Mouse (Mus musculus): Measurements from ENCODE around the gene Pnmt. TPM values are rescaled to one million over a fixed set of nuclear protein-coding genes. Genes with fewer than 3 reads are reported as not detected.

Gene Pnmt
- polyA plus RNA-seq, 1 experiment from 2014 or later, result 5.0 TPM

- no peak for DNase-seq (ENCODE audit: low spot score)
- 68% methylated on average over 10 of the region's 10 CpGs for WGBS
- peak overlapping the region; percentile 44; the same call in 1 of the 2 replicates for H3K27ac ChIP-seq
Measured at GRCm38 (mm10) chr11:98366290-98366689, 20.0 kb upstream of the Pnmt start.

DNA sequence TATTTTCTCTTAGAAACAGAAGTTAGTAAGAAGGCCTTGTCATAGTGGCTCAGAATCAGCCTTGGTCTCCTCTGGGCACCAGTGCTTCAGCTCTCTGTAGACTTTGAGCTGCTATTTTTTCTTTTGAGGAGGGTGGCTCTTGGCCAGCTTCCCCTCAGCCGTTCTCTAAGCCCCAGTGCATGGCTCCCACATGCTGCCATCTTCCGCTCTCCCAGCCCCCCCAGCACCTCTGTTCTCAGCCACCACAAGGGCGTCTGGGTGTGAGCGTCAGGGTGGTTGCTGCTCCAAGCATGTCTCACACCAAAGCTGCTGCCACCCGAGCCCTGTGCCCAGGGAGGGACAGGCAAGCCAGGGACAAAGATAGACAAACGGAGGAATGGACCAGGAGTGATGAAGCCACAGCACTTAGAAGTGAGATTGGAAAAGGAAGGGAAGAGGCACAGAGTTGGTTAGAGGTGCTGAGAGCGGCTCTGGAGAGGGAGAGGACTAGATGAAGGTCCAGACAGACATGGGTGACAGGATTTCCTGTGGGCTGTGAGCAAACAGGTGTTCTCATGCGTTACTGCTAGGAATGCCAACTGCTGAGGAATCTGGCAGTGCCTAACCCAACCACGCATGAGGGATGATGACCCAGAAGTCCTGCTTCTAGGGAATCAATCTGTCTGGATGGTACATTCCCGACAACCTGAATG, 18.9 kb upstream of the Pnmt start:
- peak overlapping the region; percentile 12; the same call in 1 of the 2 replicates for H3K4me3 ChIP-seq
- DNase-seq (ENCODE audit: low spot score), result no peak
- 0 out of 2 replicates have a peak, but pooled peaks cover 7% of the 10 kb centered on the region for H3K36me3 ChIP-seq
- H3K9me3 ChIP-seq, result no peaks in the 10 kb centered on the region
- H3K27me3 ChIP-seq (ENCODE audit: insufficient read depth, poor library complexity, severe bottlenecking), result no peaks in the 10 kb centered on the region
- 65% methylated on average over 10 of the region's 10 CpGs for WGBS
- peaks cover 69% of the 10 kb centered on the region for H3K4me1 ChIP-seq
- H3K27ac ChIP-seq, result peak overlapping the region; percentile 77

More at GRCm38 (mm10) chr11:98366290-98366689, 20.0 kb upstream of the Pnmt start:
- Histone ChIP-seq H3K9me3 (no peaks in the 10 kb centered on the region), H3K4me1 (peaks cover 69% of the 10 kb centered on the region), H3K36me3 (peaks cover 11% of the 10 kb centered on the region; the same call in 1 of the 2 replicates), H3K4me3 (0 out of 2 replicates have a peak overlapping the region, but pooled peaks have one; percentile 12), H3K27me3 (ENCODE audit: insufficient read depth, poor library complexity, severe bottlenecking) (no peaks in the 10 kb centered on the region)

- Histone ChIP-seq H3K27ac (peak overlapping the region; percentile 77), H3K4me1 (peaks cover 71% of the 10 kb centered on the region), H3K27me3 (ENCODE audit: insufficient read depth, poor library complexity, severe bottlenecking) (no peaks in the 10 kb centered on the region), H3K4me3 (0 out of 2 replicates have a peak overlapping the region, but pooled peaks have one; percentile 12), H3K9me3 (no peaks in the 10 kb centered on the region), H3K36me3 (0 out of 2 replicates have a peak, but pooled peaks cover 7% of the 10 kb centered on the region)
- no peak for DNase-seq (ENCODE audit: low spot score)
- WGBS, result 60% methylated on average over 7 of the region's 7 CpGs
Measured at GRCm38 (mm10) chr11:98367863-98368186, 18.4 kb upstream of the Pnmt start.

DNA sequence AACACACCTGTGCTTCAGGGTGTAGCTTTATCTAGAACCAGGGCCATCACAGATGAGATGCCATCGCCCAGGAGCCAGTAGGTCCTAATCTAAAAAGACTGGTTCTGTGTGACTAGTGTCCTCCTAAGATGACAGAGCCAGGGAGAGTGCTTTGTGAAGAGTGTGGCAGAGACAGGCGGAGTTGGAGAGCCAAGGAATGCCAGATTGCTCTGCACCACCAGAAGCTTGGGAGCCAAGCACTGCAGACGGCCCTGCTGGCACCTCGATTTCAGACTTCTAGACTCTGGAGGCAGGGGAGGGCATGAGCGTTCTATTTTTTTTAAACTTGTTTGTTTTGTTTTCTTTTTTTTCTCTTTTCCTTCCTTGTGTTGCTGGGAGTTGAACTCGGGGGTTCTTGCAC, 16.9 kb upstream of the Pnmt start:
- Histone ChIP-seq H3K4me1 (peaks cover 78% of the 10 kb centered on the region), H3K27me3 (ENCODE audit: insufficient read depth, poor library complexity, severe bottlenecking) (no peaks in the 10 kb centered on the region), H3K9me3 (no peaks in the 10 kb centered on the region), H3K27ac (peak overlapping the region; percentile 47; the same call in 1 of the 2 replicates), H3K4me3 (no peak overlapping the region), H3K36me3 (0 out of 2 replicates have a peak, but pooled peaks cover 7% of the 10 kb centered on the region)
- DNase-seq (ENCODE audit: low spot score), result no peak
- 68% methylated on average over 6 of the region's 6 CpGs for WGBS

- Histone ChIP-seq H3K36me3 (peaks cover 18% of the 10 kb centered on the region), H3K4me3 (no peak overlapping the region), H3K9me3 (no peaks in the 10 kb centered on the region), H3K27me3 (ENCODE audit: insufficient read depth, poor library complexity, severe bottlenecking) (no peaks in the 10 kb centered on the region), H3K27ac (peak overlapping the region; percentile 81; the same call in 1 of the 2 replicates), H3K4me1 (peaks cover 90% of the 10 kb centered on the region)
- no peak for DNase-seq (ENCODE audit: low spot score)
- WGBS, result 85% methylated on average over 2 of the region's 2 CpGs
Measured at GRCm38 (mm10) chr11:98370588-98370987, 15.7 kb upstream of the Pnmt start.

DNA sequence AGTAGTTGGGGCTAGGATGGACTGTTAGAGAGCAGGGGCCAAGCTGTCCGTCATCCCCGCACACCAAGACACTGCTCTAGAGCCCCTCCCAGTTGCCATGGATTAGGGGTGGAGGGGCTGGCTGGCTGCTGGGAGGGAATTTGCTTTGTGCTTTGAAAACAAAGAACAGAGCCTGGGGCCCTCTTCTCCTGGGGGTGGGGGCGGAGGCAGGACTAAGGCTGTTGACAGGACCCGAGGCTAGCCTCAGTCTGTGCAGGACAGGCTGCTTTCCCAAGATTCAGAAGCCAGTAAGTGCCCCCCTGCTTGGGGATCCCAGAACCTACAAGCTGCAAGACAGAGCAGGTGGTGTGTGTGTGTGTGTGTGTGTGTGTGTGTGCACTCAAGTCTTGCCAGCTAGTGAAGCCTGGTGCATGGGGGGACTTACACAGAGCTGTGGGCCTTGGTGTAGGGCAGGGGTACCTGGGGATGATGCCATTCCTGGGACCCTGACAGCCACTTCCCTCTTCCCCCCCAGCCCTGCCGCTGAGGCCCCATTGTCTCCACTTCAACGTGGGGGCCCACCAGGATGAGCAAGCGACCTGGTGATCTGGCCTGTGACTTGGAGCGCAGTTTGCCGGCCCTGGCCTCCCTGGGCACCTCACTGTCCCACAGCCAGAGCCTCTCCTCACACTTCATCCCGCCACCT, 14.6 kb upstream of the Pnmt start:
- Histone ChIP-seq H3K27me3 (ENCODE audit: insufficient read depth, poor library complexity, severe bottlenecking) (no peaks in the 10 kb centered on the region), H3K9me3 (no peaks in the 10 kb centered on the region), H3K4me3 (peak overlapping the region; percentile 39), H3K27ac (peak overlapping the region; percentile 81), H3K36me3 (peaks cover 23% of the 10 kb centered on the region), H3K4me1 (peaks cover 89% of the 10 kb centered on the region)
- DNase-seq (ENCODE audit: low spot score), result no peak
- 30% methylated on average over 10 of the region's 10 CpGs for WGBS

- no peaks in the 10 kb centered on the region for H3K27me3 ChIP-seq (ENCODE audit: insufficient read depth, poor library complexity, severe bottlenecking)
- H3K4me1 ChIP-seq, result peaks cover 90% of the 10 kb centered on the region
- H3K9me3 ChIP-seq, result no peaks in the 10 kb centered on the region
- no peak for DNase-seq (ENCODE audit: low spot score)
- peak overlapping the region; percentile 81 for H3K27ac ChIP-seq
- 5% methylated on average over 2 of the region's 2 CpGs for WGBS
- H3K4me3 ChIP-seq, result peak overlapping the region; percentile 39
- H3K36me3 ChIP-seq, result peaks cover 29% of the 10 kb centered on the region
Measured at GRCm38 (mm10) chr11:98372406-98372805, 13.8 kb upstream of the Pnmt start.

DNA sequence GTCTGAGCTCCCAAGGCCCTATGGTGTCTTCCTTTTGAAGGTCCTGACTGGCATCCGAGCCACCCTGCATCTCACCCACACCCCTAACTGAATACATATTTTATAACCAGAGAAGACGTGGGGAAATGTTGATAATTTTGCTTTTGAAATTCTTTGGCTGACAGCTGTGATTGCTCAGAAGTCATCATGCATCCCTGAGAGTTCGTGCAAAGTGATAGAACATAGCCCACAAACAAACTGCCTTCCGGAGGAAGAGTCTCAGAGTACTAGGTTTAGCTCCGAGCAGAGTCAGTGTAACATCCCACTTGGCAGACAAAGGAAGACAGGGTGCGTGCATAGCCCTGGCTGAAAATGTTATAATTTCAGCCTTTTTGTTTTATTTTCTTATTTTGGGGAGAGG, 13.0 kb upstream of the Pnmt start:
- WGBS, result 83% methylated on average over 6 of the region's 6 CpGs
- no peak for DNase-seq (ENCODE audit: low spot score)
- Histone ChIP-seq H3K4me3 (peak overlapping the region; percentile 39; the same call in 1 of the 2 replicates), H3K4me1 (peaks cover 92% of the 10 kb centered on the region), H3K27ac (peak overlapping the region; percentile 81), H3K36me3 (peaks cover 38% of the 10 kb centered on the region), H3K27me3 (ENCODE audit: insufficient read depth, poor library complexity, severe bottlenecking) (no peaks in the 10 kb centered on the region), H3K9me3 (no peaks in the 10 kb centered on the region)

DNA sequence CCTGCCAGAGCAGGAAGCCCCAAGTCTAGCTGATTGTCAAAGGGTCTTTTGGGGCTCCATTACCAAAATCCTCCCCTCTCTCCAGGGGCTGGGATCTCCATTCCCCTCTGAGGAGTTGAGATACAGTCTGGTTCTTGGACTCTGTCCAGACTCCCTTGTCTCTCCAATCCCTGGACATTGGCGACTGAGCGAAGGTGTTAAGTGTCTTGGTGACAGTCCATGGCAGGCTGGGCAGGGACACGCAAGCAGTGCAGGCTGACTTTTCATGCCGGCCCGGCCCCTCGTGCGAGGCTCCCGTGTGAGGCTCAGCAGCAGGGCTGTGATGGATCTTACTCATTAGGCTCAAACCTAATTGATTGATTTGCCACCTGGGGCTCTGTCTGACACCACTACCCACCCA, 12.0 kb upstream of the Pnmt start:
- peak overlapping the region; percentile 81 for H3K27ac ChIP-seq
- 38% methylated on average over 8 of the region's 8 CpGs for WGBS

GRCm38 (mm10) chr11:98376756-98377155, 9.5 kb upstream of the Pnmt start:
- no peak for DNase-seq (ENCODE audit: low spot score)
- Histone ChIP-seq H3K27ac (peak overlapping the region; percentile 69), H3K4me1 (peaks cover 83% of the 10 kb centered on the region), H3K36me3 (peaks cover 68% of the 10 kb centered on the region), H3K27me3 (ENCODE audit: insufficient read depth, poor library complexity, severe bottlenecking) (no peaks in the 10 kb centered on the region), H3K4me3 (no peak overlapping the region), H3K9me3 (no peaks in the 10 kb centered on the region)
- WGBS, result 68% methylated on average over 5 of the region's 5 CpGs

More for the DNA sequence above, 12.0 kb upstream of the Pnmt start:
- H3K9me3 ChIP-seq, result no peaks in the 10 kb centered on the region
- no peak overlapping the region for H3K4me3 ChIP-seq
- peaks cover 95% of the 10 kb centered on the region for H3K4me1 ChIP-seq
- peaks cover 48% of the 10 kb centered on the region for H3K36me3 ChIP-seq
- H3K27me3 ChIP-seq (ENCODE audit: insufficient read depth, poor library complexity, severe bottlenecking), result no peaks in the 10 kb centered on the region
- DNase-seq (ENCODE audit: low spot score), result no peak

DNA sequence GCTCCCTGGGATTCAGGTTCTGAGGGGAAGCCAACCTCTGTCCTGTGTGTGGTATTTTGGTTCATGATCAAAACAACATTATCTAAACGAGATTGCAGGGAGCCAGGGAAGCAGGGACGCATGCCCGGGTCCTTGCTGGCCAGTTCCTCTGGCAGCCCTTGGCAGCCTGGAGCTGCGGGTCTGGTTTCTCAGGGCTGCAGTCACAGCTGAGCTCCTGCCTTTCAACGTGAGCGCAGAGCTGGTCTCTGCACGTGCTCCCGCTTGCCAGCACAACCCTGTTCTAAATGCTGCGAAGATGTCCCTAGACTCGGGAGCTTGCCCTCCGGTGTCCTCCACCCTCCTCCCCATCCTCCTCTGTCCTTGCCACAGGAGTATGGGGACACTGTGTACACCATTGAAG, 8.5 kb upstream of the Pnmt start:
- Histone ChIP-seq H3K4me1 (peaks cover 81% of the 10 kb centered on the region), H3K36me3 (peaks cover 68% of the 10 kb centered on the region), H3K9me3 (no peaks in the 10 kb centered on the region), H3K27ac (no peak overlapping the region), H3K27me3 (ENCODE audit: insufficient read depth, poor library complexity, severe bottlenecking) (no peaks in the 10 kb centered on the region), H3K4me3 (no peak overlapping the region)
- WGBS, result 61% methylated on average over 11 of the region's 11 CpGs
- no peak for DNase-seq (ENCODE audit: low spot score)

GRCm38 (mm10) chr11:98379379-98379778, 6.9 kb upstream of the Pnmt start:
- Histone ChIP-seq H3K4me1 (peaks cover 82% of the 10 kb centered on the region), H3K9me3 (no peaks in the 10 kb centered on the region), H3K27me3 (ENCODE audit: insufficient read depth, poor library complexity, severe bottlenecking) (0 out of 2 replicates have a peak, but pooled peaks cover 6% of the 10 kb centered on the region), H3K4me3 (0 out of 2 replicates have a peak overlapping the region, but pooled peaks have one; percentile 4), H3K27ac (peak overlapping the region; percentile 65), H3K36me3 (peaks cover 68% of the 10 kb centered on the region)
- WGBS, result 66% methylated on average over 7 of the region's 7 CpGs
- DNase-seq (ENCODE audit: low spot score), result no peak

DNA sequence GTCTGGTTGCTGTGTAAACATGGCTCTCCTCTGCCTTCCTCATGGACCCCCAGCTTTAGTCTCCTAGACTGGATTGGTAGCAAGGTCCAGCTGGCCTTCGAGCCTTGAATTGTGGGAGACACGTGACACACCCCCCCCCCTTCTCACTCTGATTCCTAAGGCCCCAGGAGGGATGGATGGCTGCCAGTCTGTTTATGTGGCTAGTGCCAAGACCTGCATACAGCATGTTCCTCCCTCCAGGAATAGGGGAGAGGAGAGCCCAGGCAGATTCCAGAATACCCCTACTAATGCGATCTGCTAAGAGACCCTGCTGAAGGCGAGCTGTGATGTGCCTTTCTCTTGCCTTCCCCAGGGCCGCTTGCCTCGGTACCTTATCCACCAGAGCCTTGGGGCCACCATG, 6.1 kb upstream of the Pnmt start:
- H3K4me3 ChIP-seq, result no peak overlapping the region
- H3K36me3 ChIP-seq, result peaks cover 61% of the 10 kb centered on the region
- peak overlapping the region; percentile 65 for H3K27ac ChIP-seq
- H3K27me3 ChIP-seq (ENCODE audit: insufficient read depth, poor library complexity, severe bottlenecking), result peaks cover 13% of the 10 kb centered on the region
- H3K9me3 ChIP-seq, result no peaks in the 10 kb centered on the region
- DNase-seq (ENCODE audit: low spot score), result no peak
- WGBS, result 86% methylated on average over 6 of the region's 6 CpGs
- H3K4me1 ChIP-seq, result peaks cover 82% of the 10 kb centered on the region
